Mouse (Mus musculus): ENCODE measurements around the gene Lrp8.

- no peak for TF ChIP-seq TCF12 (IDR thresholded peaks at IDR 0.05; ENCODE audit: insufficient read depth, poor library complexity, severe bottlenecking)
- TF ChIP-seq POLR2A (IDR thresholded peaks at IDR 0.05; ENCODE audit: insufficient read length, low read depth): no peak
Measured at GRCm38 (mm10) chr4:107904252-107904651, 102.2 kb downstream of the Lrp8 start.
